Mouse (Mus musculus): Measurements from ENCODE around the gene Casp14.
"Not testable (repeated sequence)": the region's sequence is repeated elsewhere in the genome, so short reads cannot be mapped to it uniquely, and the experiment has no call there.

The Casp14 gene

DNA sequence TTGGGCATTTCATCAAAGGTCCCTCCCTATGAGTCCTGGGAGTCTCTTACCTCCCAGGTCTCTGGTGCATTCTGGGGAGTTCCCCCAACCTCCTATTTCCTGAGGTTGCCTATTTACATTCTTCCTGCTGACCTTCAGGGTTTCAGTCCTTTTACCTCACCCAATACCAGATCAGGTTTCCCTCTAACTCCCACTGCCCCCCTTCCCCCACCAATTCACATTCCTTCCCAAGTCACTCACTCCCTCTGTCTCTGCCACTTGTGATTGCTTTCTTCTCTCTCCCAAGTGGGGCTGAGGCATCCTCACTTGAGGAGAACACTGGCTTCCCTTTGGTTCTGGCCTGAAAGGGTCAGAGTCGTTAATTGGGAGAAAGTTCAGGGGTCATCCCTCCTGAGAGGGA, 48.0 kb downstream of the Casp14 start:
- intact Hi-C loops (cut with DNase I): not testable (repeated sequence)

DNA sequence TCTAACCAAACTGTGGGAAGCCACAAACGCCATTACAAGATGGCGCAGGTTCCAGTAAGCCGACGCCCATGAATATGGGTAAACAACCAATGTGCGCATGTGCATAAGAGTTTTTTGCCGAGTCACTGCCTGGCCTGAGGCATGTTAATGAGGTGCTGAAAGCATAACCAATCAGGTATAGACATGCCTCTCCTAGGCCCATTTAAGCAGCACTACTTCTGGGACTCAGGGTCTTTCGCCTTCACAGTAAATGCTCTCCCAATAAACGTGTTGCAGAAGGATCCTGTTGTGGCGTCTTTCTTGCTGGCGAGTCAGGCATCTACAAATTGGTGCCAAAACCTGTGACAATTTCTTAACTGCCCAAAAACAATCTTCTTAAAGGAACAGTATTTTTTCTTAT, 51.4 kb downstream of the Casp14 start:
- intact Hi-C loops (cut with DNase I): not testable (repeated sequence)

GRCm38 (mm10) chr10:78664546-78664945, 53.5 kb downstream of the Casp14 start:
- intact Hi-C loops (cut with DNase I): no loop called here
